Mouse (Mus musculus) brain, embryonic 14.5 days (tissue): ENCODE measurements at regions not wholly inside any gene's neighbourhood (a gene's known extent, or its start where the extent isn't known, plus 50 kb on each side); places are given as distances from the start of the nearest gene placed in this dataset.

Experiments used
- CTCF ChIP-seq: fragments of 200-500 bp; IDR thresholded peaks from 2 replicates; pipeline ENCODE4 v1.5.1; 2012; ENCODE audit warnings: inconsistent platforms, mild to moderate bottlenecking, moderate library complexity, borderline replicate concordance; ENCODE audit not compliant: insufficient read depth, insufficient read length; ENCODE audit errors: extremely low read depth
- POLR2A ChIP-seq: fragments of 200-500 bp; IDR thresholded peaks from 2 replicates; pipeline ENCODE4 v1.6.1; 2012; ENCODE audit warnings: mild to moderate bottlenecking, inconsistent platforms, borderline replicate concordance; ENCODE audit not compliant: poor library complexity, insufficient read depth, insufficient read length, severe bottlenecking; ENCODE audit errors: extremely low read depth

- TF ChIP-seq POLR2A, result no peak
- TF ChIP-seq CTCF, result no peak
Observed at GRCm38 (mm10) chr1:155038631-155039625, 60.5 kb downstream of the Ier5 start.
